Mouse (Mus musculus) neutrophil, adult 5-6 weeks (primary cell): ENCODE measurements at regions not wholly inside any gene's neighbourhood (a gene's known extent, or its start where the extent isn't known, plus 50 kb on each side); places are given as distances from the start of the nearest gene placed in this dataset.
A peak's percentile ranks its signal among the peaks of the same experiment; 100 is the strongest.

Experiments used
- ATAC-seq: fragments of 151-379, 151-347 bp; 2 replicates; pipeline ENCODE4 v1.8.0; 2017; ENCODE audit warnings: mild to moderate bottlenecking, moderate TSS enrichment; ENCODE audit not compliant: insufficient number of reproducible peaks, poor library complexity, low FRiP score, severe bottlenecking; ENCODE audit errors: extremely low read depth

- peak; percentile 98 for ATAC-seq
These were observed 81.5 kb upstream of the Rgs1 start for GRCm38 (mm10) chr1:144330365-144331050.

GRCm38 (mm10) chr1:144319406-144319805, 70.4 kb upstream of the Rgs1 start:
- ATAC-seq: no peak

GRCm38 (mm10) chr1:144318289-144318688, 69.2 kb upstream of the Rgs1 start:
- no peak for ATAC-seq

GRCm38 (mm10) chr1:144317560-144317959, 68.5 kb upstream of the Rgs1 start:
- no peak for ATAC-seq

GRCm38 (mm10) chr1:144316251-144316650, 67.2 kb upstream of the Rgs1 start:
- no peak for ATAC-seq

- no peak for ATAC-seq
These were observed 65.3 kb upstream of the Rgs1 start for GRCm38 (mm10) chr1:144314382-144314781.

- no peak for ATAC-seq
These were observed 64.3 kb upstream of the Rgs1 start for GRCm38 (mm10) chr1:144313318-144313717.

GRCm38 (mm10) chr1:144309901-144310300, 60.9 kb upstream of the Rgs1 start:
- no peak for ATAC-seq

GRCm38 (mm10) chr1:144308313-144308712, 59.3 kb upstream of the Rgs1 start:
- peak; percentile 59 for ATAC-seq

- ATAC-seq: no peak
These were observed 58.8 kb upstream of the Rgs1 start for GRCm38 (mm10) chr1:144307854-144308285.

- peak; percentile 81 for ATAC-seq
These were observed 58.2 kb upstream of the Rgs1 start for GRCm38 (mm10) chr1:144307017-144307853.

- no peak for ATAC-seq
These were observed 57.2 kb upstream of the Rgs1 start for GRCm38 (mm10) chr1:144306284-144306683.

GRCm38 (mm10) chr1:144300670-144301069, 51.6 kb upstream of the Rgs1 start:
- ATAC-seq: no peak
